Mouse (Mus musculus) layer of hippocampus, adult 9-10 months (tissue): ENCODE data around the gene 9230112D13Rik.

Experiments
- DNase-seq: peaks from one replicate; pipeline ENCODE4 v3.0.0; 2022; ENCODE audit warnings: low spot score

The 9230112D13Rik gene

GRCm38 (mm10) chr14:34497346-34497745 is 25.3 kb downstream of the 9230112D13Rik start:
- no peak for DNase-seq

- no peak for DNase-seq
These were observed 28.9 kb downstream of the 9230112D13Rik start for GRCm38 (mm10) chr14:34493682-34494081.

GRCm38 (mm10) chr14:34492688-34493087 is 29.9 kb downstream of the 9230112D13Rik start:
- DNase-seq: no peak

GRCm38 (mm10) chr14:34490965-34491364 is 31.6 kb downstream of the 9230112D13Rik start:
- DNase-seq: no peak

GRCm38 (mm10) chr14:34489928-34490327 is 32.7 kb downstream of the 9230112D13Rik start:
- DNase-seq: no peak

- no peak for DNase-seq
These were observed 36.4 kb downstream of the 9230112D13Rik start for GRCm38 (mm10) chr14:34486169-34486568.

GRCm38 (mm10) chr14:34483469-34484341 is 38.9 kb downstream of the 9230112D13Rik start:
- DNase-seq: no peak

- DNase-seq: no peak
These were observed 51.0 kb downstream of the 9230112D13Rik start for GRCm38 (mm10) chr14:34471591-34471990.

GRCm38 (mm10) chr14:34466291-34466690 is 56.3 kb downstream of the 9230112D13Rik start:
- DNase-seq: no peak
